Mouse (Mus musculus) inflammation-experienced regulatory T-cells, adult 6 months (primary cell): ENCODE measurements around the gene Dennd1b. TPM values are rescaled to one million over a fixed set of nuclear protein-coding genes. Genes with fewer than 3 reads are reported as not detected.

Experiments
- ATAC-seq: one replicate; pipeline ENCODE4 v1.8.0; 2017
- polyA plus RNA-seq, 3 experiments: library from polyadenylated mRNA; unstranded; fragments of 100-300 nt; shearing (Covaris generic); gene quantifications; one replicate each; pipeline ENCODE4 v1.2.1; 2017

Gene Dennd1b
- polyA plus RNA-seq, 3 experiments from 2014 or later: 21.6 to 24.5 (median 22.3) TPM

- peak; percentile 3 for ATAC-seq
These were observed 751 bp upstream of the Dennd1b start for GRCm38 (mm10) chr1:138962266-138963101.

DNA sequence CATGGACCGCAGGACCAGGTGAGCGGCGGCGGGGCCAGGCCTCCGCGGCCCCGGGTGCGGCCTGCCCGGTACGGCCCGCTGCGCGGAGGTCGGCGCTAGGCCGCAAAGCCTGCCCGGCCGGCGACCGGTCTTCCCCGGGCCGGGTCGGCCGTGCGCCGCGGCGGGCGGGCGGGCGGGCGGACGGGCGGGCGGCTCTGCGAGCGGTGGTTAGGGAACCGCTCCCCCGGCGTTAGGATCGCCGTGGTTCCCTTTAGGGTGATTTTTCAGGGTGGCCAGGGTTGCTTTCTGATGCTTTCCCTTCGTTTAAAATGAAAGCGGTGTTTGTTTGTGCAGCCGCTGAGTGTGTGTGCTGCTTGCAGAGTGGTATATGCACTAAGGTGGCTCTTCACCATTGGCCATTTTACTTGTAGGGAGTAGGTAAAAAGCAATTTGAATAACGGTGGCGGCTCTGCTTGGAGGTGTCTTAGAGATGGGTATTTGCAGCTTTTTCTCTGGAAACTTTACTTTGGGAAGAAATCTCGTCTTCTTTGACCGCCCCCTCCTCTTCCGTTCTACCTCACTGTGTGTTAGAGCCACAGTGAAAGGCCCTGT is 728 bp downstream of the Dennd1b start:
- ATAC-seq: peak; percentile 60

GRCm38 (mm10) chr1:138965069-138965468 is 1.8 kb downstream of the Dennd1b start:
- no peak for ATAC-seq

GRCm38 (mm10) chr1:138965511-138965910 is 2.3 kb downstream of the Dennd1b start:
- no peak for ATAC-seq

DNA sequence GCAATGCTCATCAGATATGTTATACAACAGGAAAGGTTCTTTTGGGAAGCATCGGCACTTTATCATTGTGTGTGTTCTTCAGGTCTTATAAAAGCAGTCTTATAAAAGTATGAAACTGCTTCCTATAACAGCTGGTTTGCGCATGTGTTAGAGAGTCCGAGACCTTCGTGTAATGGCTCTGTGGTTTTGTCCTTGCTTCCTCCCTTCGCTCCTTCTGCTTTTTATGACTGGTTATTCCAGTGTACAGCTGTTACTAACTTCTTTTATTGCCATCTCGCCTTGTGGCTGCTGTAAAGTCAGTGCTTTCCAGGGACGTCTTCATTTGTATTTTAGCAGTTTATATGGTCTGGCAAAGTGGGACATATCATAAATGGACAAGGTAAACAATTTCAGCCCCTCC is 4.2 kb downstream of the Dennd1b start:
- no peak for ATAC-seq

- no peak for ATAC-seq
These were observed 6.8 kb downstream of the Dennd1b start for GRCm38 (mm10) chr1:138970053-138970452.

GRCm38 (mm10) chr1:138973541-138974224 is 10.4 kb downstream of the Dennd1b start:
- peak; percentile 71 for ATAC-seq

DNA sequence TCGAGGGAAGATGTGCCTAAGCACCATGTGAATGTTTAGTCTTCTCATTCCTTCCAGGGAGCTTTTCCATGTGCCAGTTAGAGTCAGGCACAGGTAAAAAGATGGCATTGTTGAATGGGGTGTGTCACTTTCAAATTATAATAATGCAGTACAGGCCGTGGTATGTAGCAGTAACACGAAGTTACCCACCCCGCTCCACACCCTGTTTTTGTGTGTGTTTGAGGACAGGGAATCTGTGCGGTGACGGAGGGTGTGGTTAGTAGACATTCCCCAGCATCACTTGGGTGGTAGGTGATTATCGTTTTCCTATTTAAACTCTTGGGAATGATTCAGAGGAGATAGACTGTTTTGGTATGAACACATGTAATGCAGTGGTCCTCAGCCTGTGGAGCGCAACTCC is 11.6 kb downstream of the Dennd1b start:
- ATAC-seq: no peak

- peak; percentile 52 for ATAC-seq
These were observed 12.7 kb downstream of the Dennd1b start for GRCm38 (mm10) chr1:138975945-138976344.

GRCm38 (mm10) chr1:138982203-138982602 is 19.0 kb downstream of the Dennd1b start:
- no peak for ATAC-seq

DNA sequence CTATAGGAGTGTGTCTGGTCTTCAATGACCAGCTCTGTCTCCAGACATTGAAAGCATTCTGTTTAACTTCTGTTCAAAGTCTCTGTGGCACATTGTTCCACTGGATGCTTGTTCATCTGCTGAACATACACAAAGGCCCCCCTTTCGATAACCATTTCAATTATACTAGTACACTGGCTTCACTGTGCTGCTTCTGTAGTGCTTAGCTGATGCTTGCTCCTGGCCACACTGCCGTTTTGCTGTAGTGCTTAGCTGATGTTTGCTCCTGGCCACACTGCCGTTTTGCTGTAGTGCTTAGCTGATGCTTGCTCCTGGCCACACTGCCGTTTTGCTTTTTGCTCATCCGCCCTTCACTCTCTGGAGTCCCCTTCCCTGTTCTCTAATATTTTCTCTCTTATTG is 19.4 kb downstream of the Dennd1b start:
- ATAC-seq: no peak

GRCm38 (mm10) chr1:138983064-138983463 is 19.8 kb downstream of the Dennd1b start:
- ATAC-seq: no peak

DNA sequence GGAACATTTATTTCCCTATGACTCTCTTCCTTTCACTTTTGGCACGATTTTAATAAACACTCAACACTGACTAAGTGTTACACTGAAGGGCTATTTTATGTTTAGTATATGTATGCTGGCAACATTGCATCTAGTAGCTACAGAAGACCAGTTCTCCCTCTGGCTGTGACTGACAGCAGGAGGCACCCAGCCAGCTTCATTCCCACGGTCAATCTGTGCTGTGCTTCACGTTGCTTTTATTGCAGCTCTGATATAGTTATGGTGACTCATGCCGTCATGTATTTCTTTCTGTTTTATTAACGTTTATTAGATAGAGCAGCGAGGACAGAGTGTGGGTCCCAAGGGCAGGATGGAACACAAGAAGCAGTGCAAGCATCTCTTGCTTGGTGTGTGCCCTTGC is 20.2 kb downstream of the Dennd1b start:
- no peak for ATAC-seq

DNA sequence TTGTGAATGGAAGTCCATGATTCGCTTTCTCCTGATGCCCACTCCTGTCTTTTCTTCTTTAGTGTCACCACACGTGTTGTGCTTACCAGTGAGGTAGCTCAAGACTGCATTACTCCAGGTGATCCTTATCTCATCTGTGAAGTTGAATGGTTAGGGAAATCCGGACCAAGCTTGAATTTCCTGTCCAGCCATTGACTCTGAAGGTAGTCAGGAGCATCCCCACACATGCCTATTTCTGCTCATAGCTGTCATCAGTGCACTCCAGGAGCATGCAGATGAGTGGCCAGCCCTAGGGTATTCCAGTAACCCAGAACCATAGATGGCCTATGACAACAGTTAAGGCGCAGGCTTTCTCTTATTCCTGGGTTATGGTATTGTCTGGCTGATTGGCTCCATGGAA is 20.9 kb downstream of the Dennd1b start:
- ATAC-seq: no peak

DNA sequence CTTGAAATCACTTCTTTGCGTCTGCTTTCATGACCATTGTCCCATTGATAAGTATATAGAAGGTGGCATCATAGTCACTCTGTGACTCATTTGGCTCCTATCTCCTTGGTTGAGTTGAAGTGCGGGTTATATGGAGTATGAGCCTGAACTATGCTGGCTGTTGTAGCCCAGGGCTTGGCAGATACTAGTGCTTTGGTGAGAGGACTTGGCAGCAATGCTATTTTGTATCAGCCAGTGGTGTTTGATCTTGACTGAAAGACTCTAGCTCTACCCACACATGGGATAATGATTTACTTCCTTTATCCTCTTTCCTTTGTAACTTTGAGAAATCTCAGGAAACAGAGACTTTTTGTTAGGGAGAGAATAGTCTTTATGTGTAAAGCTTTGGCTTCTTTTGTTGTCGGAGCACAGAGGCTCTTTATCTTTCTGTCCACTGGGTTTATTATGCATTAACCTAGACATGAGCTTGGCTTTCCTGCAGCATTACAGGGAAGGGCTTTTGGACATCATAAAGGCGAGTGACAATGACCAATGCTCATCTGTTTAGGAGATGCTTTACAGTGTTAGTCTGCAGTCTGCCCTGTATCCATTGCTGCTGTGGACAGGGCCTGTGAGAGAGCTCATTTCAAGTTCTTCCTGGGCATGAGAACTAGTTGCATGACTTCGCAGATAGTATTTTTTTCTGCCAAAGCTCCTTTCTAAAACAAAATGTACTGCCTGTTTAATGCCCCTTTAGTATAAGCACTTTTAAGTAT is 29.3 kb downstream of the Dennd1b start:
- ATAC-seq: no peak

GRCm38 (mm10) chr1:138995621-138996380 is 32.6 kb downstream of the Dennd1b start:
- ATAC-seq: no peak

DNA sequence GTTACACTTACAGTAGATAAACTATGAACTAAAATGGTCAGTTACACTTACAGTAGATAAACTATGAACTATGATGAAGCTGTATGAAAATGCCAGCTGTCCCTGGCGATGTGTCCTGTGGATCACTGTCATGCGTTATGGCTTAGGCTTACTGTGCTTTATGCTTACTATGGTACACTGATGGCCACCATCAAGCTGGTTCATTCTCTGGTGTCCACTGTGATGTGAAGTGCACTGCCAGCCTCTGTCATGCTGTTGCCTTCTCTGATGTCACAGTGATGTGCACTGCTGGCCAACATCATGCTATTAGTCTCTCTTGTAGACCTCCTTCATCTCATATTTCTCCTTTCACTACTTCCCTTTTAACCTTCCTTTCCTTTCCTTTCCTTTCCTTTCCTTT is 33.4 kb downstream of the Dennd1b start:
- no peak for ATAC-seq

DNA sequence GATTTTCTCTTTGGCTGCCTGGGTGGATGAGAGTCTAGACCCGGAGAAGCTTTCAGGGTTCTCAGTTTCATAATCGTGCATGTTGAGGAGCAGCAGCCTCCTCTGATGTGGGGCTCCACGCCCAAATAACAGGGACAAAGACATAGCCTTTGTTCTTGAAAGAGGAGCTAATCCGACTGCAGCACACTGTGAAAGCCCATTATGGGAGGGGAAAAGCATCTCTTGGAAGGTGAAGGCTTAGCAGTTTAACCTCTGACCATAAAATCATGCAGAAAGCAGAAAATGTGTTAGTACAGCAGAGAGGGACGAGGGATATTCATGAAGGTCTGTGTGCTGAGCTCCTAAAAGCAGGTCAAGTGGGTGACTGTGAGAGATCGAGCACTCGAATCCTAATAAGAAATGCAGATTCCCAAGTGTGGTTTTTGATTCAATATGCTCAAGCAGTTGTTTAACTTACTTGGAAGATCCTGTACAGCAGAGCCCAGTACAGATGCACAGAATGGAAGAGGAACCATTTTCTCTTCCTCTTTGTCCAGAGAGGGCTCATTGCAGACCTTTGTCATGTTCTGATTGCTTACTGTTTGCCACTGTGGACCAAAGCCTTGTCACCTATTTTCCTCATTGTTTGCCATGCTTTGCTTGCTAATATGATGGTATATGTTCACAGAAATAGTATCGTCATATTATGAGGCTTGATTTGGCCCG is 37.6 kb downstream of the Dennd1b start:
- ATAC-seq: no peak

GRCm38 (mm10) chr1:139003503-139003902 is 40.3 kb downstream of the Dennd1b start:
- ATAC-seq: no peak

GRCm38 (mm10) chr1:139006000-139006399 is 42.8 kb downstream of the Dennd1b start:
- ATAC-seq: no peak

DNA sequence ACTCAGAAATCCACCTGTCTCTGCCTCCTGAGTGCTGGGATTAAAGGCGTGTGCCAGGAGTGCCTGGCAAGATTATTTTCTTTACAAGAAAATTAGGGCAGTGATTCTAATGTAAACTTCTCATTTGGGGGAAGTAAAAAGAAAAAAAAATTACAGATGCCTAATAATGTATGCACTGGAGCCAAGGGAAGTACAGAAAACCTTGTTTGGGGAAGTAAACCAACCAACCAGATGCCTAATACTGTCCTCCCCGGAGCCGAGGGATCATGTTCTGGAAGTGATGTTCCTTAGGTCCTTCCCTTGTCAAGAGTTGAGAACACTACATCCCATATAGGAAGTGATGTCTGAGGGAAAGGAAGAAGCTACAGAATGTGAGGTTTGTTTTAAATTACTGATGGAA is 44.2 kb downstream of the Dennd1b start:
- no peak for ATAC-seq
